Mouse (Mus musculus): ENCODE measurements at regions not wholly inside any gene's neighbourhood (a gene's known extent, or its start where the extent isn't known, plus 50 kb on each side); places are given as distances from the start of the nearest gene placed in this dataset.

DNA sequence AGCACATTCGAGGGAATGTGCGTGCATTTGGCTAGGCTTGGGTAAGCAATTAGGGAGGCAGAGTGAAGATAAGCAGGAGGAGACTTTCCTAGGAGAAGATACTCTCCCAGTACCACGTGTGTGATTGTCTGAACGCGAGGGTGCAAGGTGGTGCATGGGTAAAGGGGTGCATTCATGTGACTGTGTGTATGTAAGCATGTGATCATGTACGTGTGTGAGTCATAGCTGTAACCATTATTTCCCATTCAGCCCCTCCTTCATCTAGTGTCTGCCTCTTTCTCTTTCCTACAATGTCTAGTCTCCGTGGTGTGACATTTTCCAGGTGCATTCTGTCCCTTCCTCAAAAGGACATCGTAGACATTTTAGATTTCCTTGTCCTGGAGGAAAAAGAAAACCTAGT is 273.8 kb downstream of the Hivep2 start:
- Histone ChIP-seq H3K9ac (ENCODE audit: low read depth, low read length) (no peak overlapping the region), H3K27me3 (ENCODE audit: control insufficient read depth, insufficient read depth, low read depth, low read length) (no peaks in the 10 kb centered on the region), H3K4me1 (ENCODE audit: control insufficient read depth, insufficient read depth, low read length) (no peaks in the 10 kb centered on the region), H3K4me2 (ENCODE audit: low read length) (no peak overlapping the region), H3K9me3 (replicated peaks; ENCODE audit: control insufficient read depth, low read length, poor library complexity, severe bottlenecking) (no peaks in the 10 kb centered on the region), H3K4me3 (ENCODE audit: low read depth, low read length) (no peak overlapping the region), H3K27ac (ENCODE audit: low read length) (no peak overlapping the region), H3K36me3 (ENCODE audit: control insufficient read depth, insufficient read depth, low read length) (no peaks in the 10 kb centered on the region)
- 90% methylated on average over 8 of the region's 8 CpGs for WGBS
- no peak for ATAC-seq

DNA sequence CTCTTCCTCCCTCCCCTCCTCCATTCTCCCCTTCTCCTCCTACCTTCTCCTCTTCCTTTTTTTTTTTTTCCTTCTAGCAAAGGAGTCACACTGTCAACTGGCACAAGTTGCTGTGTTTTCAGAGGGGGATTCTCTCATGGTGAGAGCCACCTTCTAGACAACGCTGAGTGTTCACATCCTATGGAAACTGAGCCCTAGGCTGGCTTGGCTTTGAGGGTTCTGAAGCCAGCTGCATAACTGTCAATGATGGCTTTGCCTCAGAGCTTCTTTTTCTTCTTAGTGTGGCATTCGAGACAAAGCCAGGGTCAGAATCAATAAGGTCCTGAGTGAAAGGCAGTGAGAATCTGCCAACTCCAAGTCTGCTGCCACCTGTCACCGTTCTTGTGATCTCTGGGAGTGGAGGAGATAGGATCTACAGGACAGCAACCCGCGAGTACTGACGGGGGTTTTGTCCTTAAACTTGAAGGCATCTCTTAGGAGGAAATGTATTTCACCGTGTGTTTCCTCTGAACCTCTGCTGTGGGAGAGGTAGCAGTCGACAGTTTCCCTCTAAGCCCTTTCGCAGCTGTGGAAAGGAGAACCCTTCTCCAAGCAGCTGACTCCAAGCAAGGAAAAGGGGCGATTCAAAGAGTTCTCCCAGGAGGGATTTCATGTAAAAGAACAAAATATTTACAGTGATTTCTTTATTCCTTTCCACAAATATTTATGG is 269.2 kb downstream of the Hivep2 start:
- Histone ChIP-seq H3K27ac (ENCODE audit: low read length) (no peak overlapping the region), H3K4me3 (ENCODE audit: low read depth, low read length) (no peak overlapping the region), H3K4me2 (ENCODE audit: low read length) (no peak overlapping the region), H3K36me3 (ENCODE audit: control insufficient read depth, insufficient read depth, low read length) (no peaks in the 10 kb centered on the region), H3K4me1 (ENCODE audit: control insufficient read depth, insufficient read depth, low read length) (no peaks in the 10 kb centered on the region), H3K27me3 (ENCODE audit: control insufficient read depth, insufficient read depth, low read depth, low read length) (no peaks in the 10 kb centered on the region), H3K9me3 (replicated peaks; ENCODE audit: control insufficient read depth, low read length, poor library complexity, severe bottlenecking) (no peaks in the 10 kb centered on the region), H3K9ac (ENCODE audit: low read depth, low read length) (no peak overlapping the region)
- 72% methylated on average over 10 of the region's 10 CpGs for WGBS
- ATAC-seq, result no peak

DNA sequence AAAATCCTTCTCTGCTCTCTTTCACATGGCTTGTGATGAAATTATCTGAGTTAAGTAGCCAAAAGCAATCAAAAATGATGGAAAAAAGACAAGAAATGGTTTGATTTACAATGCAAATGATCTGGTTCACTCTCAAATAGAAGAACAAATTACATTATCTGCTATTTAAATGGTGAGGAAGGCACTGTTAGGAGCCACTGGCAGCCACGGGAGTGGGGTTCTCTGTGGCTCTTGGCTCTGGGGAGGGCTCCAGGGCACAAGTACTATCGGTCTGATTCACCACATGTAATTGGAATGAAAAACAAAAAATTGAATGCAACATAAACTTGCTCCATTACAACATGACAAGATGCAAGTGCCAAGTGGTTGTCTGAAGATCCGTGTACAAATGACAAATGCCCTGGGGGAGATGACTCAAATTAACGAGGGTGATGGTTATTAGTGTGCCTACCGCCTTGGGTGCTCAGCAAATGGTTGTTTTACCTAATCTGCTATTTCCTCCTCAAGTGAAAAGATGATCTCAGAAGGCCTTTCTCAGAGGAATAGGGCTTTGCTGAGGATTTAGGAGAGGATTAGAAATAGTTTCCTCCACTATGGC is 268.2 kb downstream of the Hivep2 start:
- WGBS, result 50% methylated on average over 5 of the region's 5 CpGs
- ATAC-seq, result no peak
- H3K36me3 ChIP-seq (ENCODE audit: control insufficient read depth, insufficient read depth, low read length), result no peaks in the 10 kb centered on the region
- H3K4me2 ChIP-seq (ENCODE audit: low read length), result no peak overlapping the region
- no peaks in the 10 kb centered on the region for H3K27me3 ChIP-seq (ENCODE audit: control insufficient read depth, insufficient read depth, low read depth, low read length)
- no peak overlapping the region for H3K9ac ChIP-seq (ENCODE audit: low read depth, low read length)
- no peaks in the 10 kb centered on the region for H3K9me3 ChIP-seq (replicated peaks; ENCODE audit: control insufficient read depth, low read length, poor library complexity, severe bottlenecking)
- H3K4me1 ChIP-seq (ENCODE audit: control insufficient read depth, insufficient read depth, low read length), result no peaks in the 10 kb centered on the region
- no peak overlapping the region for H3K27ac ChIP-seq (ENCODE audit: low read length)
- H3K4me3 ChIP-seq (ENCODE audit: low read depth, low read length), result no peak overlapping the region

DNA sequence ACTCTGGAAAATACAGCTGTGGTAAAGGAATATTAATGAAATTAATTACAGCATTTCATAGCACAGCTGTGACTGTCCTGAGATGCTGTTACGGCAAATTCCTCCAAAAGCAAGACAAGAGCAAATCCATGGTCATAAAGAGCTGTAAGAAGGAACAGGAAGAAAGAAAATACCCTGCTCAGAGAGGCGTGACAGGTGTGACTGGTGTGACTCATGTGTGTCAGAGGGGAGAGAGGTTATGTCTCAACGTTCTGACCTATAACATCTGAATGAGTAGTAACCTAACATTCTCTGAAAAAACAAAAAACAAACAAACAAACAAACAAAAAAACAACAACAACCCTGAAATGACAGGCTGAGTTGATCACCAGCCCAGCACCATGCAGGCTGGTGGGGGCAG is 267.5 kb downstream of the Hivep2 start:
- Histone ChIP-seq H3K4me1 (ENCODE audit: control insufficient read depth, insufficient read depth, low read length) (no peaks in the 10 kb centered on the region), H3K27ac (ENCODE audit: low read length) (no peak overlapping the region), H3K9ac (ENCODE audit: low read depth, low read length) (no peak overlapping the region), H3K4me3 (ENCODE audit: low read depth, low read length) (no peak overlapping the region), H3K27me3 (ENCODE audit: control insufficient read depth, insufficient read depth, low read depth, low read length) (no peaks in the 10 kb centered on the region), H3K9me3 (replicated peaks; ENCODE audit: control insufficient read depth, low read length, poor library complexity, severe bottlenecking) (no peaks in the 10 kb centered on the region), H3K36me3 (ENCODE audit: control insufficient read depth, insufficient read depth, low read length) (no peaks in the 10 kb centered on the region), H3K4me2 (ENCODE audit: low read length) (no peak overlapping the region)
- 69% methylated on average over 3 of the region's 3 CpGs for WGBS
- ATAC-seq, result no peak

DNA sequence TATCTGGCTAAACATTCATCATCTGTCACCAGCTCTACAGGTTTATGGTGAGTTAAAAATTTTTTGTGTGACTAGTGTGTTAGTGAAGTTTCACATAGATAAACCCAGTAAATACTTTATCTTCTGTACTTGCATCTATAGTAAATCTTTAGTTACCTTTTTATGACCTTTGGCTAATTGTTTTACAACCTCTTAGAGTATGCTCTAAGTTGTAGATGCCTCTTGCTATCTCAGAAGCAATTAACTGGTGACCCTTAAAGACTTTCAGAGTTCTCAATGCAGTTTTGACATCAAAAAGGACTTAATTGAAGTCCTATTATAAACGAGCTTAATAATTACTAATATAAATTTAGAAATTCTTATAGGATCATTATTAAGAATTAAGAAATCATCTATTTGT is 265.6 kb downstream of the Hivep2 start:
- H3K4me3 ChIP-seq (ENCODE audit: low read depth, low read length), result no peak overlapping the region
- H3K9ac ChIP-seq (ENCODE audit: low read depth, low read length), result no peak overlapping the region
- no peaks in the 10 kb centered on the region for H3K36me3 ChIP-seq (ENCODE audit: control insufficient read depth, insufficient read depth, low read length)
- no peak for ATAC-seq
- H3K4me1 ChIP-seq (ENCODE audit: control insufficient read depth, insufficient read depth, low read length), result no peaks in the 10 kb centered on the region
- 80% methylated on average over 1 of the region's 1 CpGs for WGBS
- no peaks in the 10 kb centered on the region for H3K27me3 ChIP-seq (ENCODE audit: control insufficient read depth, insufficient read depth, low read depth, low read length)
- no peak overlapping the region for H3K4me2 ChIP-seq (ENCODE audit: low read length)
- H3K9me3 ChIP-seq (replicated peaks; ENCODE audit: control insufficient read depth, low read length, poor library complexity, severe bottlenecking), result no peaks in the 10 kb centered on the region
- H3K27ac ChIP-seq (ENCODE audit: low read length), result no peak overlapping the region

DNA sequence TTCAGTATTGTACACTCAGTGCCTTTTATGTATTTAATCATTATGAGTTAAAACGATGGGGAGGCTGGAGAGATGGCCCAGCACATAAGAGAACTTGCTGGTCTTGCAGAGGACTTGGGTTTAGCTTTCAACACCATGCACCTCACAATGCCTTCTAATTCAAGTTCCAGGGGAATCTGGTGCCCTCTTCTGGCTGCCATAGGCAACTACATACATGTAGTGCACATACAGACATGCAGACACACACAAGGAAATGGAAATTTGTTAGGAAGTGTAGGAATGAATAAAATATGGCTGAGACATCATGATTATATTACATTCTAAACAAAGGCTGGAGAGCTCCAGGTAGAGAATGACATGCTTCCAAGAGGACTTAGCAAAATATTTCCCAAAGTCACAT is 251.4 kb downstream of the Hivep2 start:
- no peak overlapping the region for H3K4me2 ChIP-seq (ENCODE audit: low read length)
- H3K9me3 ChIP-seq (replicated peaks; ENCODE audit: control insufficient read depth, low read length, poor library complexity, severe bottlenecking), result no peaks in the 10 kb centered on the region
- no peak for ATAC-seq
- H3K9ac ChIP-seq (ENCODE audit: low read depth, low read length), result no peak overlapping the region
- H3K4me3 ChIP-seq (ENCODE audit: low read depth, low read length), result no peak overlapping the region
- H3K27ac ChIP-seq (ENCODE audit: low read length), result no peak overlapping the region
- WGBS, result 93% methylated on average over 1 of the region's 1 CpGs
- H3K27me3 ChIP-seq (ENCODE audit: control insufficient read depth, insufficient read depth, low read depth, low read length), result no peaks in the 10 kb centered on the region
- no peaks in the 10 kb centered on the region for H3K4me1 ChIP-seq (ENCODE audit: control insufficient read depth, insufficient read depth, low read length)
- H3K36me3 ChIP-seq (ENCODE audit: control insufficient read depth, insufficient read depth, low read length), result no peaks in the 10 kb centered on the region

DNA sequence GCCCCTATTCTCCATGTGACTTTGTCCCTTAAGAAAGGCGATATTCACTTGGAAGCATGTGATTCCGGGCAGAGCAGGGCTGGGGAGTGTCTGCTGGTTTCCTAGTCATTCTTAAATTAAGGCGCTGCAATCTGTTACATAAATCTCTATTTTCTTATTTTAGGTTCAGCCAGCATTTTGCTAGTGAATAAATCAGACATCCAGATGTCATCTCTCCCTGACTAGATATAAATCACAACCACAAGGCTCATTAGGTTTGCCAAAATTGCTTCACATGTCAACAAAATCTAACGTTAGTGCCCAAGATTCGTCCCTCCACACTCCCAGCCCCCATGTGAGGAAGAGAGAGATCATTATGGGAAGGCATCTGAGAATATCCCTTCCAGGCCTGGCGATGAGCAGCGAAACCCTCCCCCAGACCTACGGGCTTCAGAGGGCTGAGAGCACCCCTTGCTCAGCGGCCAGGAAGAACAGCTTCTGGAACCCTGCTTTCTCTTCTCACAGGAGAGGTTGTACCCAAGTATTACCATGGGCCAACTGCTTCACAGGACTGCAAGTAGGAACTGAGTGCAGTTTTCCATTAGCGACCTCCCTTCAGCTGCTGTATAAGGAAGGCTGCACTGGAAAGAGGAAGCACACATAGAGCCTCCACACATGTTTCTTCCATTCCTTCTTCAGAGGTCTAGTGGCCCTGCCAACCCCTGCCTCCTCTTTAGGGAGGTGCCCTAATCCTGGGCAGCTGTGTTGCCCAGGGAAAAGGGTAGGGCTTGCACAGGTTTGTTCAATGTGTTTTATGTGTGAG is 250.5 kb downstream of the Hivep2 start:
- H3K4me1 ChIP-seq (ENCODE audit: control insufficient read depth, insufficient read depth, low read length), result no peaks in the 10 kb centered on the region
- no peaks in the 10 kb centered on the region for H3K36me3 ChIP-seq (ENCODE audit: control insufficient read depth, insufficient read depth, low read length)
- no peak overlapping the region for H3K27ac ChIP-seq (ENCODE audit: low read length)
- no peaks in the 10 kb centered on the region for H3K9me3 ChIP-seq (replicated peaks; ENCODE audit: control insufficient read depth, low read length, poor library complexity, severe bottlenecking)
- WGBS, result 90% methylated on average over 10 of the region's 10 CpGs
- no peak for ATAC-seq
- H3K4me3 ChIP-seq (ENCODE audit: low read depth, low read length), result no peak overlapping the region
- H3K4me2 ChIP-seq (ENCODE audit: low read length), result no peak overlapping the region
- no peaks in the 10 kb centered on the region for H3K27me3 ChIP-seq (ENCODE audit: control insufficient read depth, insufficient read depth, low read depth, low read length)
- H3K9ac ChIP-seq (ENCODE audit: low read depth, low read length), result no peak overlapping the region

DNA sequence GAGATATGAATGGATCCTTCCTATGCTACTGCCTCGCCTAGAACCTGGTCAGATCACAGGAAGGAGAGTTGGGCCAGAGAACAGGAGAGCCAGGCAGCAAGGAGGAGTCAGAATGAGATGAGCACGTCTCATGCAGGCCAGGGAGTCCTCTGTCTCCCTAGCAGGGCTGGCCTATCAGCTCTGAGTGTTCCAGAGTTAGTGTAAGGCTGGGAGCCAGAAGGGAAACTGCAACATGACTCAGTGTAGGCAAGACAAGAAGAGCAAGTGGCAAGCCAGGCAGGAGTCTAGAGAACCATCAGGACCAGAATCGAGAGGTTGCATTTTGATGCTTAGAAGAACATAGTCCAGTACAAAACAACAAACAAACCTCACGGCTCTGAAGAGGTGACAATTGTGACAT is 249.6 kb downstream of the Hivep2 start:
- Histone ChIP-seq H3K4me3 (ENCODE audit: low read depth, low read length) (no peak overlapping the region), H3K4me1 (ENCODE audit: control insufficient read depth, insufficient read depth, low read length) (no peaks in the 10 kb centered on the region), H3K36me3 (ENCODE audit: control insufficient read depth, insufficient read depth, low read length) (no peaks in the 10 kb centered on the region), H3K27ac (ENCODE audit: low read length) (no peak overlapping the region), H3K27me3 (ENCODE audit: control insufficient read depth, insufficient read depth, low read depth, low read length) (no peaks in the 10 kb centered on the region), H3K4me2 (ENCODE audit: low read length) (no peak overlapping the region), H3K9me3 (replicated peaks; ENCODE audit: control insufficient read depth, low read length, poor library complexity, severe bottlenecking) (no peaks in the 10 kb centered on the region), H3K9ac (ENCODE audit: low read depth, low read length) (no peak overlapping the region)
- 81% methylated on average over 4 of the region's 4 CpGs for WGBS
- ATAC-seq, result no peak

DNA sequence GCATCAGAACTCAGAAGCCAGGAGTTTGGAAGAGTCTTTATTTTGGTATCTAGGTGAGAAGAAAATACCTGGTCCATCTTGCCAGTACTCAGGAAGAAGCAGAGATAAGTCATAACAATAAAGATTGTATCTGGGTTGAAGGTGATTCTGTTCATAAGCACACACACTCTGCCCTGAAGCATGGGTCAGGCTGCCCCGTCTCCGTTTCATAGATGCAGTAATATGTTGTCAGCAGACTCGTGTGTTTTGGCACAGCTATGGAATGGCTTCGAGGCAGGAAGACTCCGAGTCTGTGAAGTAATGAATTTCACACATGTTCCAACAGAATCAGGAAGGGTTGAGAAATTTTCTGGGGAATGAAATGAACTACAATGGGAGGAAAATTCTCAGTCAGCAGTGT is 247.7 kb downstream of the Hivep2 start:
- H3K4me2 ChIP-seq (ENCODE audit: low read length), result no peak overlapping the region
- H3K27ac ChIP-seq (ENCODE audit: low read length), result no peak overlapping the region
- H3K4me1 ChIP-seq (ENCODE audit: control insufficient read depth, insufficient read depth, low read length), result no peaks in the 10 kb centered on the region
- no peaks in the 10 kb centered on the region for H3K27me3 ChIP-seq (ENCODE audit: control insufficient read depth, insufficient read depth, low read depth, low read length)
- no peaks in the 10 kb centered on the region for H3K36me3 ChIP-seq (ENCODE audit: control insufficient read depth, insufficient read depth, low read length)
- WGBS, result 90% methylated on average over 5 of the region's 5 CpGs
- H3K9ac ChIP-seq (ENCODE audit: low read depth, low read length), result no peak overlapping the region
- H3K9me3 ChIP-seq (replicated peaks; ENCODE audit: control insufficient read depth, low read length, poor library complexity, severe bottlenecking), result no peaks in the 10 kb centered on the region
- ATAC-seq, result no peak
- H3K4me3 ChIP-seq (ENCODE audit: low read depth, low read length), result no peak overlapping the region
